Comparison of ENCODE assay signal across 8 mouse cellular contexts in the genomic region with DNA sequence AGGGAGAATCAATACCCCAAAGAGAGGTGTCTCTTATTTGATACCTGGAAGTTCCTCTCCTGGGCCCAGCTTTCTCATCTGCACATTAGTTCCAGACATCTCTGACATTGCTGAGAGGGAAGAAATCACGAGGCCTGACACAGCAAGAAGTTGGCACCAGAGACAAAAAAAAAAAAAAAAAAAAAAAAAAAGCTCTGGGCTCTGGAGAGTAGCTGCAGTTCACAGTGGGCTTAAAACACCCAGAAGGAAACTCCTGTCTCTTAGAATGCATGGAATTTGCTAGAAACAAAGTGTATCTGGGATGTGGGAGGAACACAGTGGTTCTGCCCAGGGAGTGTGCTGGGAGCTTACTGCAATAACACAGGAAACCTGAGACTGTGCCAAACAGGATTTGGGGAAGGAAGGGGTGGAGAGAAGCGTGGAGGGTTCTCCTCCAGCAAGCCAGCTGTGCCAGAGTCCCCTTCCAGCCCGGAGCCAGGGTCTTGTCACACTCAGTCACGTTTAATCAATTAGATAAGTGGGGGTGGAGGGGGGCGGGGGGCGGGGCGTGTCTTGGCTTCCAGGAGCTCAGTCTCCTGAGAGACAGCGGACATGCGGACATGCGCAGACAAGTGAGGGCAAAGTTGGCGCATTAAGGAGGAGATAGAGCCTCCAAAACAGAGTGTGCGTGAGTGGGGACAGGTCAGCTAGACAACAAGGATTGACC.
DNase-seq lines count a peak whose midpoint lies in the region; ATAC-seq and TF ChIP-seq lines count a peak whose summit lies in the region.

No protein-coding gene starts in this region.

- peaks cover 10% of the 10 kb centered on the region for H3K36me3 ChIP-seq in embryonic facial prominence, embryonic 13.5 days
- no peaks in the 10 kb centered on the region for H3K36me3 ChIP-seq in kidney, adult 2 months (ENCODE audit: control insufficient read depth, insufficient read depth, low read length)
- no peaks in the 10 kb centered on the region for H3K36me3 ChIP-seq in liver, postnatal 0 days (replicated peaks; ENCODE audit: insufficient read depth, low read length)

- peak; percentile 47 to 64 for DNase-seq in right cerebral cortex, adult 2 months (ENCODE audit: low spot score in 2 of 2)
- DNase-seq in right cerebral cortex, postnatal 14 days: no peak
- DNase-seq in heart, adult 9 months (ENCODE audit: low spot score in 2 of 2): peak; percentile 94 to 97
- DNase-seq in kidney, adult 2 months: peak; percentile 95
- peak; percentile 63 for DNase-seq in liver, postnatal 0 days
- no peak for DNase-seq in spleen, adult 12 weeks (ENCODE audit: low spot score)

- no peak for TF ChIP-seq CTCF in kidney, adult 2 months (conservative IDR thresholded peaks at IDR 0.05; ENCODE audit: insufficient read depth, insufficient read length, low read depth, low read length)
- no peak for TF ChIP-seq CTCF in liver, postnatal 0 days (IDR thresholded peaks at IDR 0.05; ENCODE audit: low read depth)
- no peak for TF ChIP-seq CTCF in olfactory bulb, adult 2 months (IDR thresholded peaks at IDR 0.05; ENCODE audit: insufficient read depth, low read depth, low read length)

- H3K4me2 ChIP-seq in embryonic facial prominence, embryonic 13.5 days: peak overlapping the region; percentile 46
- peak overlapping the region; percentile 49; the same call in 1 of the 2 replicates for H3K4me2 ChIP-seq in liver, postnatal 0 days (ENCODE audit: low read depth, low read length)

- H3K4me1 ChIP-seq in embryonic facial prominence, embryonic 13.5 days: peaks cover 33% of the 10 kb centered on the region
- peaks cover 23% of the 10 kb centered on the region for H3K4me1 ChIP-seq in kidney, adult 2 months (ENCODE audit: control insufficient read depth, insufficient read depth, low read length)
- peaks cover 4% of the 10 kb centered on the region; the same call in 1 of the 2 replicates for H3K4me1 ChIP-seq in liver, postnatal 0 days (ENCODE audit: insufficient read depth)
- peaks cover 35% of the 10 kb centered on the region for H3K4me1 ChIP-seq in olfactory bulb, adult 2 months (ENCODE audit: control insufficient read depth, insufficient read depth, low read length)

- no peak for TF ChIP-seq EP300 in liver, postnatal 0 days (IDR thresholded peaks at IDR 0.05; ENCODE audit: low read depth)

- H3K27me3 ChIP-seq in embryonic facial prominence, embryonic 13.5 days: no peaks in the 10 kb centered on the region
- H3K27me3 ChIP-seq in kidney, adult 2 months (replicated peaks; ENCODE audit: control insufficient read depth, insufficient read depth, low read length): no peaks in the 10 kb centered on the region
- no peaks in the 10 kb centered on the region for H3K27me3 ChIP-seq in liver, postnatal 0 days (ENCODE audit: insufficient read depth, low read length)

- peak overlapping the region; percentile 86 for H3K27ac ChIP-seq in embryonic facial prominence, embryonic 13.5 days
- peak overlapping the region; percentile 68 for H3K27ac ChIP-seq in kidney, adult 2 months (ENCODE audit: insufficient read depth, low read depth, low read length)
- peak overlapping the region; percentile 46 for H3K27ac ChIP-seq in liver, postnatal 0 days (ENCODE audit: low read depth)
- peak overlapping the region; percentile 84 for H3K27ac ChIP-seq in olfactory bulb, adult 2 months (ENCODE audit: insufficient read depth, low read depth, low read length)

- H3K4me3 ChIP-seq in embryonic facial prominence, embryonic 13.5 days: peak overlapping the region; percentile 16
- H3K4me3 ChIP-seq in kidney, adult 2 months (ENCODE audit: insufficient read depth, low read depth, low read length): no peak overlapping the region
- 0 out of 2 replicates have a peak overlapping the region, but pooled peaks have one; percentile 4 for H3K4me3 ChIP-seq in liver, postnatal 0 days (ENCODE audit: low read depth, low read length)
- H3K4me3 ChIP-seq in olfactory bulb, adult 2 months (ENCODE audit: insufficient read depth, low read depth, low read length): no peak overlapping the region

- peak; percentile 88 for ATAC-seq in embryonic facial prominence, embryonic 13.5 days (ENCODE audit: insufficient number of reproducible peaks, insufficient read depth, low FRiP score, low TSS enrichment, low read depth)
- ATAC-seq in liver, postnatal 0 days: peak; percentile 87

- WGBS in embryonic facial prominence, embryonic 13.5 days: 2% methylated on average over 12 of the region's 12 CpGs
- WGBS in kidney, adult 2 months: 2% methylated on average over 12 of the region's 12 CpGs
- WGBS in liver, postnatal 0 days (ENCODE audit: insufficient replicate concordance): 5% methylated on average over 12 of the region's 12 CpGs
- 11% methylated on average over 12 of the region's 12 CpGs for WGBS in olfactory bulb, adult 2 months

- H3K9ac ChIP-seq in embryonic facial prominence, embryonic 13.5 days: peak overlapping the region; percentile 51; the same call in 1 of the 2 replicates
- H3K9ac ChIP-seq in liver, postnatal 0 days (replicated peaks): no peak overlapping the region

- no peak for TF ChIP-seq POLR2A in kidney, adult 2 months (IDR thresholded peaks at IDR 0.05; ENCODE audit: low read depth, low read length)
- TF ChIP-seq POLR2A in olfactory bulb, adult 2 months (IDR thresholded peaks at IDR 0.05; ENCODE audit: insufficient read depth, low read depth, low read length): no peak

- H3K9me3 ChIP-seq in embryonic facial prominence, embryonic 13.5 days: no peaks in the 10 kb centered on the region
- H3K9me3 ChIP-seq in liver, postnatal 0 days (ENCODE audit: low read length): no peaks in the 10 kb centered on the region

Comparison
In these comparisons a context has a peak if more than half of its experiments do, and no peak if none do; other contexts are left out.
1. DNase-seq: peak in right cerebral cortex, adult 2 months (2 of 2), heart, adult 9 months (2 of 2), kidney, adult 2 months (single experiment) and liver, postnatal 0 days (single experiment); none in right cerebral cortex, postnatal 14 days (single experiment) and spleen, adult 12 weeks (single experiment).
2. H3K4me3 ChIP-seq: peak in embryonic facial prominence, embryonic 13.5 days (single experiment) and liver, postnatal 0 days (single experiment); none in kidney, adult 2 months (single experiment) and olfactory bulb, adult 2 months (single experiment).
3. Peak in every context shown above with its lines, with median percentiles within 50 percentile points of each other: H3K27ac ChIP-seq.